Mouse (Mus musculus): ENCODE results near the gene P2ry12.

The P2ry12 gene

GRCm38 (mm10) chr3:59262704-59263103 lies at the start of gene P2ry12:
TSS of gene P2ry12 (minus strand) at chr3:59262871.
- DNase-seq: no peak

- DNase-seq: no peak
Observed at GRCm38 (mm10) chr3:59305518-59305917, 42.8 kb upstream of the P2ry12 start.

DNA sequence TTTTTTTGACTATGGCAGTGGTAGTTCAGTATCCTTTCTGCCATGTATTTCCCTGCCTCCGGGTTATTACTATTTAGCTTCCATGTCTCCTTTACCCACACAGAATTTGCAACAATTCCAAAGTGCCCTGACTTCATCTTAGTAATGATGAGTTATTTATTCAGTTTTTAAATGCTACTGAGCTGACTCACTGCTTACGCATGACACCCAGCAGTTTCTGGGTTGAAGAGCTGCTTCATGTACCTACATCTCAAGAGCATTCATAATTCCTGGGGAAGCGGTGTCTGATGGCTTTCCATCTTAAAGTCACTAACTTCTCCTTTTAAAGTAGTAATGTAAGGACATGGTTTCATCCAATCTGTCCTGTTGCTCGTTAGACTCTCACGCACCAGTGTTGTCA lies 42.3 kb upstream of the P2ry12 start:
- no peak for DNase-seq

- no peak for DNase-seq
Observed at GRCm38 (mm10) chr3:59297653-59298052, 35.0 kb upstream of the P2ry12 start.

DNA sequence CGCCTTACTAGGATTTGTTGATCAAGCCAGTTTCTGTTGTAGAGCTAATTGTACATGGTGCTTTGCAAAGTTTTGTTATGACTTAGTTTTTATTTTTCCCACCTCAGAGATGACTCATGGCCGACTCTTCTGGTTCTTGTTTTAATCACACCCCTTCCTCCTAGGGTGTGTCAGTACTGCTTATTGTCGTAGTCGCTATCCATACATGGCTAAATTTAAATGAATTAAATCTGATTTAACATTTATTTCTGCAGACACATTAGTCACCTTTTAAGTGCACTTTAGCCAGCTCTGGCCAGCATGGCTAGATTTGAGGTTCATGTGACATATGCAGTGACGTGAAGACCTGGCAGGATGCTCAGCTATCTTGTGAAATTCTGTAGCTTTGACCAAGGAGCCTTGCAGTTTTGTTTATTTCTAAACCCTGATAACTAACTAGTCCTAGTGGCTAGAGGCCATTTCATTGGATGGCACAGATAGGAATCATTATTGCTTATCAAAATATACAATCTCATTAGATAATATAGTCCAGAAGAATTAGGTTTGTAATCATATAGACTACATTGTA lies 34.0 kb upstream of the P2ry12 start:
- DNase-seq: no peak

DNA sequence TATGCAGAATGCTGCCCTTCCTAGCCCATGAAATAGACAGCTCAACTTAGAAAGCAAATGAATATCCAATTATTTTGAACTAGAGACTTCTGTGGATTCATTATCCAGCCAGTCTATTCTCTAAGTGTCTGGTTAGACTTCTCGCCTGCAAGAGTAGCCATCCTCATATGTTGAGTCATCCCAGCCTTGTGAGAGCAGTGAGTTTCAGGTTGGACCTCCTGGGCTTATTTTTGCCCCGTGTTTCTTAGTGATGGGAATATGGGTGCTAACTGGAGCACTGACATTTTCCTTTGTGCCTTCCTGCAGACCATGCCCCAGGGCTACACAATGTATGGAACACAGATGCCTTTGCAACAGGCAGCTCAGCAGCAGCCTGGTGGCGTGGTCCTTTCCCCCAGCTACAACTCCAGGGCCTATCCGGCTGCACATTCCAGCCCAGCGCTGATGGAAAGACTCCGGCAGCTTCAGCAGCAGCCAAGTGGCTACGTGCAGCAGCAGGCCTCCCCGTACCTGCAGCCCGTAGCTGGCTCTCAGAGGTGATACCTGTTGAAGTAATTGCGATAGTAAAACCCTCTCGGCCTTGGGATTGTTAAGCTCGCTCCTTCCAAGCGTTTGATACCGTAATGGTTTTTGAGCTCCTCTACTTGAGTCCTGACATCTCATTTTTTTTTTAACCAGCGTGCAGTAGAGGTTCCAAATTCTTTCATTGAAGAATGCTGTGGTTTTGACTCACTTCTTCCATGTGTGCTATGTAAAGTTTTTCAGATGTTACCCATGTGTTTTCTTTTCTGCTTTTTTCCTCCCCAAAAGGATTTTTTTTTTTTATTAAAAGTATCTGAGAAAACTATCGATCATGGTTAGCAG lies 33.3 kb upstream of the P2ry12 start:
- DNase-seq: no peak

- no peak for DNase-seq
Observed at GRCm38 (mm10) chr3:59293437-59294199, 30.9 kb upstream of the P2ry12 start.

GRCm38 (mm10) chr3:59290551-59290950 lies 27.9 kb upstream of the P2ry12 start:
- DNase-seq: no peak

DNA sequence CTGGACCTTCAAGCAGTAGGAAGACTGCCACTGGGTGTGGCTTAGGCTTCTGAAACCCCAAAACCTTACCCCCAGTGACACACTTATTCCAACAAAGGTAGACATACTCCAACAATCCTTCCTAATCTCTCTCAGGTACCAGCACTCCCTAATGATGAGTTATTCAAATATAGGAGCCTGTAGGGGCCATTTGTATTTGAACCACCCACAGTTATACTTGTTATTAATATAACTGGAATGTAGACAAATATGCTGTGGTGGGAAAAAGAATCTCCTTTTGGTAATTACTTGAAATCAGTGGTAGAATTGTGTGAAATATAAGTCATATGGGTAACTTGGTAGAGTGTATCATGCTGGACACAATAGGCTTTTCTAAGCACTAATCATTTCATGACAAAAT lies 15.9 kb upstream of the P2ry12 start:
- DNase-seq: no peak

- no peak for DNase-seq
Observed at GRCm38 (mm10) chr3:59278254-59278533, 15.5 kb upstream of the P2ry12 start.

GRCm38 (mm10) chr3:59277502-59278253 lies 15.0 kb upstream of the P2ry12 start:
- DNase-seq: no peak

DNA sequence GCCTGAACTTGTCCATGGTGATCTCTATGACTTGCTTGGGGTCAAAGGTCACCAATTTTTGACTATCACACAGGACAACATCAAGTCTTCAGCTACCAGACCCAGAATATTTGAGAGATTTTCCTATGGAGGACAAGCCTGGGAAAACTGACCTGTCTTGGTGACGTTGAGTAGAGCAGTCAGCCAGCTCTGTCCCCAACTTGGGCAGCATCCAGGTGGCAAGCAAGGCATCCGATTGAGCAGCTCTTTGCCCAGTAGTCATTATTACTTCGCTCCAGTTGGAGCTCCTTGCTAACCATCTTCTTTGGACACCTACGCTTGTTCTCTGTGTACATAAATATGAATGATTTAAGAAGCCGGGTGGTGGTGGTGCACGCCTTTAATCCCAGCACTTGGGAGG lies 8.1 kb upstream of the P2ry12 start:
- DNase-seq: no peak

DNA sequence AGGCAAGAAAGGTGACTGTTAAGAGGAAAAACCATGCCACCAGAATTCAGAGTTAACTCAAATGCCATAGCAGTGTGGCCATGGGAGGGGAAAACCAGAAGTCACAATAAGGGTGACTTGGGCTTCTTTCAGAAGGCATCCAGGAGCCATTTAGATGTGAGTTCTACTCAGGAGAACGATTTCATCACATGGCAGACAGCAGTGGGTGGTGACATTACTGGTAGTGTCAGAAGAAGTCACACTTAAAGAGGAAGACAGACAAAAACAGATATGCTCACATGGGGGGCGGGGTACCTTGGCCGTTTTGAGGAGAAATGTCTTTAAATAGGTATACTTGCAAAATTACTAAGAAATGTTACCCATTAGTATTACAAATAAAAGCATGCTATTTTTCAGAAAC lies 1.3 kb upstream of the P2ry12 start:
- DNase-seq: no peak

- no peak for DNase-seq
Observed at GRCm38 (mm10) chr3:59263417-59263816, 746 bp upstream of the P2ry12 start.

GRCm38 (mm10) chr3:59261709-59262472 lies 780 bp downstream of the P2ry12 start:
- DNase-seq: no peak

DNA sequence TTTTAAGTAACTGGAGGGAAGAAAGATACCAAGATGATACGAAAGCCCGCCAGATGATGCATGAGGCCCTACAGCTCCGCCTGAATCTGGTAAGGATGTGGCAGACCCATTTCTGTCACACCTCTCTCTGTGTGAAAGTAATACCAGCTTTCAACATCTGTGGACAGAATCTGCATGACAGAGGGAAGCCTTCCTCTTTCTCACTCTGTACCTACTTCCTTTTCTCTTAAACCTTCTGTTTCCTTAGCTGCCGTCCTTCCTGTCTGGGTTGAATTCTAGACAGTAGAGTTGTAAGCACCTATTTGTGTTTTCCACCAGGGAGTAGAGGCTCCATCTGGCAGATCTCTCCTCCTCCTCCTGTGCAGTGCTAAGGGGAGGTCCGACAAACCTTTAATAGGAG lies 1.9 kb downstream of the P2ry12 start:
- no peak for DNase-seq

DNA sequence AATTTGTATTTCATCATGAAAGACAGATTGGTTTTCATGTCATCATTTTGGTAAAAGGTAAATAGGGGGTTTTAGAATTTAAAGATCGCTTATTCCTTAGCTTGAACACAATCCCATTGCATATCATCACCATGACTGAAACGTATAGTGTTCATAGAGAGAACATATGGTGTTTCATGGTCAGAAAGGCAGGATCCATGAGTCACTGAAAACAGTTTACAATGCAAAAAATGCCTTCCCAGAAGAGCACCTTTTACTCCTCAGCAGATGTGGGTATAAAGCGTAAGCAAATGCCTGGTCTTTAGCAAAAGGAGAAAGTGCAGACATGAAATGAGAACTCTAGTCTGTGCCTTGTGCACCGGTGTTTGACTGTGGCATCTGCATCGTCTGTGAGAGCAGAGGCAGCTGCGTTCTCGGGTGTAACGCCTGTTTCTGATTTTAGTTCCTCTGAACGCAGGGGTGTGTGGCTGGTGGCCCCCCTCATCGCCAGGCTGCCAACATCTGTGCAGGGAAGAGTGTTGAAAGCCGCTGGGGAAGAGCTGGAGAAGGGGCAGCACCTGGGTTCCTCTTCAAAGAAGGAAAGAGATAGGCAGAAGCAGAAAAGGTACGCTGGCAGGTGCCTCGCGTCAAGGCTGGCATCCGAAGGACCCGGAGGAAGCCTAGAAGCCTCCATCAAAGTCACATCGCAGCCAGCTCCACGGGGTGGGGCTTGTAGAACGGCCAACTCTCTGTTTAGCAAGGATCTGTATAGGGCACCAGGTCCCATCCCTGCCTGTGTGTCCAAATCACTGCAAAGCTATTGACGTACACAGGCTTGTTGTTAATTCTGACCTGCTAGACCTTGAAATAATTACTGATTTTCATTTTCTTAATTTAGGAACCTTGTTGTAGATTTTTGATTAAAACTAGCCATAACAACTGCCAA lies 4.7 kb downstream of the P2ry12 start:
- DNase-seq: no peak

DNA sequence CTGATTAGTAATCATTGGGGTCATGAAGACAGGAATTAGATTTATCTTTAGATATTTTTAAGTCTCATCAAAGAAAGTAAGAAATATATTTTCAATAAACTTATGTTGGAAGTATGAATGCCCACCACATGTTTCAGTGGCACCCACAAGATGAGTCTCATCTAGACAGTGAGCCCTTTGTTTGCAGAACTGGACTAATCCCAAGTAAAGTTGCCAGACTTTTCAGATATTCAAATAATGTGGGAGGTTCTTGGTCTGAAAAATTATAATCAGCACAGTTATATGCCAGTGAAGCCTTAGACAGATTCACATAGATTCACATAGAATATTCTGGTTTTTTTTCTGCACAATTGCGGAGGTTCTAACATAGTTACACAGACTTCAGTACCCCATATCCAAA lies 12.2 kb downstream of the P2ry12 start:
- DNase-seq: no peak

- no peak for DNase-seq
Observed at GRCm38 (mm10) chr3:59248031-59248430, 14.6 kb downstream of the P2ry12 start.

DNA sequence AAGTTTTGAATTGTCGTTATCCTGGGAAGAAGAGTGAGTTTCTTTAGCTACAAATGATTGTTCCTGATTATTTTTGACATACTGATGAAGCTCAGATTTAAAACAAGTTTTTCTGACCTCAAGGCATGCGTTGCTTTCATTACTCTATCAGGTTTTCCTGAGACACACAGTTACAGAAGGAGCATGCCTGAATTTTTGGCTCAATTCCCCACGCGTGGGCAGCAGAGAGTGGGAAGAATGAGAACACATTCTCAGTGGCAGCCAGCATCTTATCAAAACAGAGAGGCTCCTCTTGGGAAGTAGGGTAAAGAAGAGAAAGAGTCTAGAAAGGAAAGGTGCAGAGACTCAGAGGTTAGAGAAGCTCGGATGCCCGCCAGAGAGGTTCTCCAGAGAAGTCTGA lies 19.3 kb downstream of the P2ry12 start:
- no peak for DNase-seq

- DNase-seq: no peak
Observed at GRCm38 (mm10) chr3:59234878-59235277, 27.8 kb downstream of the P2ry12 start.

Data from kidney, postnatal 14 days (tissue).